Mouse (Mus musculus): Measurements from ENCODE around the gene Hdac6.

The Hdac6 gene

GRCm38 (mm10) chrX:7947108-7947899 is at the start of gene Hdac6:
Hdac6 (minus strand) TSS chrX:7947889.
- DNase-seq (ENCODE audit: low spot score in 2 of 2): peak in 1 of 2 experiments; percentile 38

- no peak for DNase-seq (ENCODE audit: low spot score in 2 of 2)
These were observed 45.5 kb upstream of the Hdac6 start for GRCm38 (mm10) chrX:7993068-7993735.

DNA sequence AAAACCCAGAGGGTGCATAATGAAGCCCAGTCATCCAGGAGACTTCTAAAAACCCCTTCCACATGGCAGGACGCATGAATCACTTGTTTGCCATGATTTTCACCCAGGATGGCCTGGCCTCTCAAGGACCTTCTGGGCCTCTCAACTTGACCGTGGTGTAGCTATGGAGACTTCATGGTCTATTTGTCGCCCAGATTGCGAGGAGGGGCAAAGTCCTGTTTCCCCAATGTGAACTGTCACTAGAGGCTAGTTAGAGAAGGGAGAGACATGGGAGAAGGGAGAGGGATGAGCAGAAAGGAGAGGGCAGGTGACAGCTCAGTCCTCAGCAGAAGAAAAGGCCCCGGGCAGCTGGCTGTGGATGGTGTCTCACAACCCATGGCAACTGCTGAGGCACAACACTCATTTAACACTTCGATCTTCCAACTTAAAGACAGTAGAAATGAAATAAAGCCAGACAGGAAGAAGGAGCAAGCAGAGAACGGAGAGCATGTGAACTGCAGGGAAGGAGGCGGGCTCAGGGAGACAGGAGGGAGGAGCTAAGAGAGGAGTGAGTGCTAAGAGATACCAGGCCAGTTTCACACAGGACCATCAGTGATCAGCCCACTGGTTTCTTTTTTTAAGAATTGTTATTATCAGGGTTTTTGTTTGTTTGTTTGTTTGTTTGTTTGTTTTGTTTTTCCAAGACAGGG is 44.8 kb upstream of the Hdac6 start:
- no peak for DNase-seq (ENCODE audit: low spot score in 2 of 2)

DNA sequence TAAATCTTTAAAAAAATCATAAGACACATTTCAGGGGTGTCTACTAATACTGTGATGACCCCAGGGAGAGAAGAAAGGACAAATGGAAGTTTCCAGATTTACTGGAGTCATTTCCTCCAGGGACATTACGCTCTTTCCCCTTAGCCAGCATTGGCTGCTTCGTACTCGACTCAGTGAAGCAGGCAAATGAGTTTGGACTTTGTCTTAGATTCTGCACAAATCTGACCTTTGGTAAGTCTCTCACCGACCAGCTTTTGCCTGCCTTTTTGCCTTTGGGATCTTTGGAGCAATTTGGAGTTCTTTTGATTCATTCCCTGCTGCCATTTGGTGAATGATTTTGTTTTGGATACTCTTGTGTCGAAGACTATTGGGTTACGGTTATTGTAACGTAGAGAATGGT is 33.7 kb upstream of the Hdac6 start:
- no peak for DNase-seq (ENCODE audit: low spot score in 2 of 2)

DNA sequence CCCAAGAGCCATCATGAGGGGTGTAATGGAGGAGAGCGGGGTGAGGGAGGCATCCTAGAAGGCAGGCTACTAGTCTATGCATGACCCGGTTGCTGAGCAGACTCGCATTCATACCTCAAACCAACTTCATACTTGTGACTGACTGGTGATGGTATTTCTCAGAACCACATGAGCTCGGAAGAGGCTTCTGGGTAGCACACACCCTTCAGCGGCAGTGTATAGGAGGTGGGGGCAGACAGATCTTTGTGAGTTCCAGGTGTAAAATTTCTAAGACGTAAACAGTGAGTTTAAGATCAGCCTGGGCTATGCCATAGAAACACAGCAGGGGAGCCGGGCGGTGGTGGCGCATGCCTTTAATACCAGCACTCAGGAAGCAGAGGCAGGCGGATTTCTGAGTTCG is 30.2 kb upstream of the Hdac6 start, which contains the start of gene Gata1:
Gene Gata1 (minus strand): TSS at position 180 of the 400 bp plus-strand sequence.
- DNase-seq (ENCODE audit: low spot score in 2 of 2): no peak

DNA sequence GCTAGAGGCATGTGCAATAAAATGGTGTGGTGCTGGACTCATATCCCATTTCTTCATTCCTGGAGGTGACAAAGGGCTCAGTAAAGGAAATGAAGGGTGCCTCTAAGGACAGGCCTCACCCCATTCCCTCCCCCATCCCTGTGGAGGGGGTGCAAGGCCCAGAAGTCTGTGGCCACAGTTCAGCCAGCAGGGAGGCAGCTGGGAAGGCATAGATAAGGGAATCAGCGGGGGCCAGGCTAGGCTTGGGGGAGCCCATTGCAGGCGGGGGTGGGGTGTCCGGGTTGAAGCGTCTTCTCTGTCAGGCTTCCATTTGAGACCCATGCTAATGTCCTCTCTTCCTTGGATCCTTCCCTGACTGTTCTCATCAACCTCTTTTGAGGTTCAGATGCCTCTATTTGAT is 23.6 kb upstream of the Hdac6 start:
- no peak for DNase-seq (ENCODE audit: low spot score in 2 of 2)

DNA sequence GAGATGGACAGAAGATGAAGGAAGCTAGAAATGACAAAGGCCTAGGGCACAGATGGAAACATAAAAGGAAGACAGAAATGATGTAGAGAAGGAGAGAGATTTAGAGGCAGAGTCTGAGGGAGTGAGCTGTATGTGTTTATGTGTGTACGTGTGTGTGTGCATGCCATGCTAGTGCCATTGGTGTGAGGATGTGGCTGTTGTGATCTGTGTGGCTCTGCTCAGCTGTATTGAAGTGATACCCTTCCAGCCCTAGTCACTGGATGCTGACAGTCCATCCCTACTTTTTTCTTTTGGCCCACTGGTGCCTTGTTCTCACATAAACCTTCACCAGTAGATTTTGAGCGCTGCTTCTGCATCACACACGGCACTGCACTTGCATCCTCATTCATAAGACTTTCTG is 21.2 kb upstream of the Hdac6 start:
- DNase-seq (ENCODE audit: low spot score in 2 of 2): no peak

DNA sequence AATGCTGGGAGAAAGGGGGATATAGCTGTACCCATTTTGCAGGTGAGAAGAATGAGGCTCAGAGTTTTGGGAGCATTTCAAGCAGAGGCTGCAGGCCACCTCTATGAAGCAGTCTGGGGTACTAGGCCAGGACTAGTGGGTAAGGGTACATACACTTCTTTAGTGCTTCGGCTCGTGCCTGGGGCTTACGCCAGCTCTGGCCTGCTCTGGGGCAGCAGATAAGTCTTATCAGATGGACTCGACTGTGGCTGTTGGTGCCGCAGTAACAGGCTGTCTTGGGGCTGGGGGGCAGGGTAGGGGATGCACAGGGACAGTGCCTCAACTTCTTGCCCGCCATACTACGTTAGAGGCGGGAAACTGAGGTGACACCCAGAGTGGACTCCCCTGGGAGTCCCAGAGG is 20.5 kb upstream of the Hdac6 start:
- no peak for DNase-seq (ENCODE audit: low spot score in 2 of 2)

DNA sequence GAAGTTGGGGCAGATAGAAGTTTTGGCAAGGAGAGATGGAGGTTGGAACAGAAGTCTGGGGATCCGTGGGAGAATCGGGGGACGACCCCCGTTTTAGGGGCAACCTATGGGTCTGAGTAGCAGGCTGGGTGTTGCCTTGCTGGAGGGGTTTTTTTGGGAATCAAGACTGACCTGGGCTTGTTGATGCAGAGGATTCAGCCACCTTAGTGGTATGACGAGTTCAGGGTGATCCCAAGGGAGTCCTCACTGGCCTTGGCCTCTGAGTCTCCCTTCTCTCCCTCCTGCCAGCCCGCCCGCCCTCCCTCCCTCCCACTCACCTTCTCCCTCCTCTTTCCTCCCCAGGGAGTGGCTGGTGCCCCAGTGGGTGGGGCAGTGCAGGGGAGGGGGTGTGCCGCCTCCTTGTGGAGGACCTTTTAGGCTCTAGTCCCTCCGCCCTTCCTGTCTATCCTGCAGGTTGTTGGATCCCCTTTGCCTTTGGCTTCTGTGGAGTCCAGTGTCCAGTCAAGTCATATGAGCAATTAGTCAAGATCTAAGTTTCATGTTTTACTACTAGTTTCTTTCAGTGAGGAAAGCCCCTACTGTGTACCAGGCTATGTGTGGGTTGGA is 20.0 kb upstream of the Hdac6 start:
- DNase-seq (ENCODE audit: low spot score in 2 of 2): no peak

DNA sequence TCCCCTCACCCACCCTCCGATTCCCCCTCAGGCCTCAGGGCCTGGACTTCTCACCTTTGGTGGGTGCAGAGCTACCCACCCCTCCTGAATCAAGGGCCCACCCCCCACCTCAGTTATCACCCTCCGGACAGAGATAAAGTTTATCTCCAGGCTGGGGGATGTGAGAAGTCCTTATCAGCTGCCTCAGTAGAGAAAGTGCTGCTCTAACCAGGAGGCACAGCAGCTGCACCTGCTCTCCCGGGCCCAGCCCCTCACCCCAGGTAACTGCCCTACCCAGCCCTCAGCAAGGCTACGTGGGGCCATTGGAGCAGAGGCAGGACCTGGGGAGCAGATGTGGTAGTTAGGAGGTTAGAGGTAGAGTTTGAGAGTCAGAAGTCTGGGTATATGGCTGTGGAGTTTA is 18.5 kb upstream of the Hdac6 start:
- DNase-seq (ENCODE audit: low spot score in 2 of 2): no peak

GRCm38 (mm10) chrX:7963829-7964626 is 16.3 kb upstream of the Hdac6 start:
- no peak for DNase-seq (ENCODE audit: low spot score in 2 of 2)

- no peak for DNase-seq (ENCODE audit: low spot score in 2 of 2)
These were observed 11.2 kb upstream of the Hdac6 start for GRCm38 (mm10) chrX:7958868-7959267.

DNA sequence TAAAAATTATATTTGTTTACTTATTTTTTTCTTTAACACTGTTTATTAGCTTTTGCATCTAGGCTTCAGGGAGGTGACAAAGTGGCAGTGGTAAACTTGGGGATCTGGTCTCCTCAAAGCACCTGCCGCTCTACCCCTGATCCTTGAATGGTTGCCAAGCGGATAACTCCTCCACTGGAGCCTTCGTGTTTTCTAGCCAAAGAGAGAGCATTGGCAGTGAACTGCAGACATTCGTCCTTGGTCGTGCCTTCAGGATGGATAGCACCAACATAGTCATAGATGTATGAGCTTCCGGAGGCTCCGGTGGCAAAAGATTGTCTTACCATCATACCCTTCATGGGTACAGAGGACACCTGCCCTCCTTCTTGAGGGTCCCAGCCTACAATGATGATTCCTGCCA is 2.4 kb upstream of the Hdac6 start:
- DNase-seq (ENCODE audit: low spot score in 2 of 2): no peak

GRCm38 (mm10) chrX:7947900-7948492 is 307 bp upstream of the Hdac6 start:
- DNase-seq (ENCODE audit: low spot score in 2 of 2): peak; percentile 97

DNA sequence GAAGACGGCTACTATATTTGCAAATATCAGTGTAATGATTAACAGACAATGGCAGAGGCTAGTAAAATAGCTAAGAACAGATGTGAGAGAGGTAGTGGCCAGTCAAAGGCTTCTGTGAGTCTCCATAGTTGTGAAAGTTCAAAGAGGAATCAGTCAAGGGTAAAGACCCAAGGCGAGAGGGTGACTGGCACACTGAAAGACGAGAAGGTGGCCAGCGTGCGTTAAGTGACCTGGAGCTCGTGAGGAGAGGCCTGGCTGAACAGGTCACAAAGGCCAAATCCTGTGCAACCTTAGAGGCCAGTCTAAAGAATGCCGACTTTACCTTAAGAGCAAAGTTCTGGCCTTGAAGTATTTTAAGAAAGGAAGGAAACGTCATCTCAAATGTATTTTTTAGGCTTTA is 2.1 kb downstream of the Hdac6 start:
- DNase-seq (ENCODE audit: low spot score in 2 of 2): no peak

DNA sequence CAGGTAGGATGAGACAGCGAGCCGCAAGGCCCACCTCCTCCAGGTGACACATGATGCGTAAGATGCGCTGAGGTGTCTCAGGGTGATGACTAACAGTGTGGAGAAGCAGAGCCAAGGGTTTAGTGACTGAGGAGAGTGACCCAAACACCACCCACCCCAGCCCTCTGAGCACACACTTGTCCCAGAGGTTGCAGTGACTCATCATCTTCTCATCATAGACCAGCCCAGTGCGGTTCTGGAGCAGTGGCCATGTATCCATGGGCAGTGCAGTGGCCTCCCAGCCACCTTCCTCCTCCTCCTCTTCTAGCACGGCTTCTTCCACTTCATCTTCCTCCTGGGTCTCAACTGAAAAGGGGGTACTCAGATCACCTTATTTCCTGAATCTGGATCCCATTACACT is 10.0 kb downstream of the Hdac6 start:
- DNase-seq (ENCODE audit: low spot score in 2 of 2): no peak

- DNase-seq (ENCODE audit: low spot score in 2 of 2): no peak
These were observed 10.8 kb downstream of the Hdac6 start for GRCm38 (mm10) chrX:7936874-7937273.

DNA sequence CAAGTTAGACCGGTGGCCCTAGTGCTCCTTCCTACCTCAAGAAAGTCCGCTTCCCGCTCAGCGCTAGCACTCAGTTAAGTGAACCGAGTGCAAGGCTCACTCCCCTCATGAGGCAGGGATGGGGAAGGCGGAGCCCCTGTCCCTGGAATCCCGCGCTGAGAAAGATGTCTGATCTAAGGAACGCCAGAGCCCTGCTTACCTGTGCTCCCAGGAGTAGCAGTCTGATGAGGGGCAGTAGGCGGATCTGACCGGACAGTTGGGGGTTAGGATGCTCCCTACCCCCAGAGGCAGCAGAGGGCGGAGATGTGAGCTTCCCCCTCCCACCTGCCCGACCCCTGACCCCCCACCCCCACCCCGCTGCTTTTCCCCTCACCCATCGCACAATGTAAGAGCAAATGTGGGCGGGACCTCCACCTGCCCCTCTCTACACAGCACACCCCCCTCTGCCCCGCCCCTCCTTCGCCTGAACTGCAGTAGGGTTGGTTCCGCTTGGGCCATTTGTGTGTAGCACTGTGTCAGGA is 19.4 kb downstream of the Hdac6 start, which contains the start of gene Eras:
Gene Eras (minus strand): TSS at position 338 of the 521 bp plus-strand sequence.
- no peak for DNase-seq (ENCODE audit: low spot score in 2 of 2)

GRCm38 (mm10) chrX:7927116-7927515 is 20.6 kb downstream of the Hdac6 start:
- DNase-seq (ENCODE audit: low spot score in 2 of 2): no peak

GRCm38 (mm10) chrX:7926266-7926665 is 21.4 kb downstream of the Hdac6 start:
- no peak for DNase-seq (ENCODE audit: low spot score in 2 of 2)

GRCm38 (mm10) chrX:7922032-7922431 is 25.7 kb downstream of the Hdac6 start:
- peak in 1 of 2 experiments; percentile 38 for DNase-seq (ENCODE audit: low spot score in 2 of 2)

Measured in right cerebral cortex, postnatal 10 days (tissue).